10 mouse cellular contexts compared by ENCODE assay signal in the genomic region with DNA sequence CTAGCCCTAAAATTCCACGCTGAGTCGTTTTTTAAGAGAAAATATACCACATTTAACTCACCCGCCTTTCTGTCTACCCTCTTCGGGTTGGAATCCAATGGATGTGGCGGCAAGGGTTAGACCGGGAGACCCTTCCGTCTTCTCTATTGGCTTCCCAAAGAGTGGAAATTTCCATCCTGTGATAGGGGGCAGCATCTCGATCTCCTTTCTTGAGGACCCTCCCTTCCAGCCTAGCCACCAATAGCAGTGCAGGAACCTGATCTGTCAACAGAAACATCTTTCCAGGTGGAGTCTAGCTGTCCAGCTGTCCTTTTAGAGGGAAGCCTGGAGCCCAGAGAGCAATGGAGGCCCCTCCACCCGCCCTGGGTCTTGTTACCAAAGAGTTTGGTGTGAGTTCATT. TPM values are rescaled to one million over a fixed set of nuclear protein-coding genes. Genes with fewer than 3 reads are reported as not detected.
DNase-seq lines count a peak whose midpoint lies in the region; ATAC-seq and TF ChIP-seq lines count a peak whose summit lies in the region.
"Had no signal": no experiment of that assay in that cellular context is flagged by ENCODE, and none has a peak within 500 bp of the region (broad histone marks: within the 10 kb centered on the region; RNA-seq: fewer than 3 reads in every experiment).

Slc38a4 (minus strand) TSS at position 163 of the 400 bp plus-strand sequence.

- H3K27ac ChIP-seq in intestine, embryonic 16.5 days (ENCODE audit: low read length) = peak within 1 kb of the TSS; percentile 65
- H3K27ac ChIP-seq in neural tube, embryonic 12.5 days = no peak within 1 kb of the TSS
- no peak within 1 kb of the TSS for H3K27ac ChIP-seq in layer of hippocampus, adult 2 months

- H3K9ac ChIP-seq in intestine, embryonic 16.5 days (ENCODE audit: low read depth, low read length) = peak within 1 kb of the TSS; percentile 71
- H3K9ac ChIP-seq in neural tube, embryonic 12.5 days = no peak within 1 kb of the TSS

- H3K4me1 ChIP-seq in intestine, embryonic 16.5 days (ENCODE audit: control insufficient read depth, insufficient read depth, low read length) = no peaks in the 10 kb centered on the region
- no peaks in the 10 kb centered on the region for H3K4me1 ChIP-seq in neural tube, embryonic 12.5 days

- 47% methylated on average over 9 of the region's 9 CpGs for WGBS in intestine, embryonic 16.5 days
- WGBS in neural tube, embryonic 12.5 days = 56% methylated on average over 9 of the region's 9 CpGs

- H3K36me3 ChIP-seq in intestine, embryonic 16.5 days (ENCODE audit: control insufficient read depth, insufficient read depth, low read length) = no peaks in the 10 kb centered on the region
- H3K36me3 ChIP-seq in neural tube, embryonic 12.5 days = no peaks in the 10 kb centered on the region

- H3K9me3 ChIP-seq in intestine, embryonic 16.5 days (ENCODE audit: control insufficient read depth, low read length) = peaks cover 9% of the 10 kb centered on the region
- peaks cover 13% of the 10 kb centered on the region for H3K9me3 ChIP-seq in neural tube, embryonic 12.5 days

- TF ChIP-seq CTCF in layer of hippocampus, adult 2 months (conservative IDR thresholded peaks at IDR 0.05) = no peak

- no peaks in the 10 kb centered on the region for H3K27me3 ChIP-seq in intestine, embryonic 16.5 days (replicated peaks; ENCODE audit: control insufficient read depth, insufficient read depth, low read length)
- H3K27me3 ChIP-seq in neural tube, embryonic 12.5 days (replicated peaks) = no peaks in the 10 kb centered on the region
- H3K27me3 ChIP-seq: Patski had no signal

- H3K4me3 ChIP-seq in intestine, embryonic 16.5 days (ENCODE audit: low read length) = peak within 1 kb of the TSS; percentile 55
- peak within 1 kb of the TSS; percentile 31 for H3K4me3 ChIP-seq in neural tube, embryonic 12.5 days
- no peak within 1 kb of the TSS for H3K4me3 ChIP-seq in layer of hippocampus, adult 2 months
- H3K4me3 ChIP-seq: myocyte had no signal

- DNase-seq in kidney, postnatal 10 days = peak; percentile 23
- DNase-seq in kidney, adult 9 months = no peak
- no peak for DNase-seq in gastrocnemius, adult 8-10 months (ENCODE audit: low spot score in 2 of 2)
- DNase-seq in right cerebral cortex, adult 2 months (ENCODE audit: low spot score in 2 of 2) = no peak
- DNase-seq in layer of hippocampus, adult 2 months (ENCODE audit: low spot score in 2 of 2) = no peak
- no peak for DNase-seq in adrenal gland, postnatal 36 days

- H3K4me2 ChIP-seq in intestine, embryonic 16.5 days (ENCODE audit: low read depth, low read length) = peak within 1 kb of the TSS; percentile 69
- H3K4me2 ChIP-seq in neural tube, embryonic 12.5 days (replicated peaks) = peak within 1 kb of the TSS; percentile 56

- ATAC-seq in intestine, embryonic 16.5 days = peak; percentile 73
- no peak for ATAC-seq in neural tube, embryonic 12.5 days (ENCODE audit: low FRiP score, low read depth)
- ATAC-seq: Patski had no signal

RNA-seq across cellular contexts. Expression of gene Slc38a4, which starts in this region (rescaled TPM):
- 100 to 1,000 TPM; 122 to 173 (median 146) TPM for total RNA-seq in gastrocnemius, adult 8-10 months (2022)
- polyA plus RNA-seq in intestine, embryonic 16.5 days (2015; fragmentation: Nextera tagmentation; extraction: Ambion mirVana) = 31.9 and 32.8 TPM in 2 replicates
- 23.1 and 25.1 TPM in 2 replicates for polyA plus RNA-seq in neural tube, embryonic 12.5 days (2016; fragmentation: Nextera tagmentation; extraction: Ambion mirVana)
- 1 to 10 TPM in 1 of 2 experiments, under 1 TPM in 1; 0.82 to 1.2 TPM for total RNA-seq in layer of hippocampus, adult 2 months (2021)
- 1 to 10 TPM; 3.4 to 6.0 TPM for total RNA-seq in adrenal gland, postnatal 36 days (2021)

Comparison
In these comparisons a context has a peak if more than half of its experiments do, and no peak if none do; other contexts are left out.
1. RNA of gene Slc38a4 (total RNA-seq): 122 to 173 TPM in gastrocnemius, adult 8-10 months; 3.4 to 6.0 TPM in adrenal gland, postnatal 36 days and 0.82 to 1.2 TPM in layer of hippocampus, adult 2 months; every median in the first group is over 10 times any median in the second.